Mouse (Mus musculus): ENCODE measurements around the gene Ubtf.

The Ubtf gene

DNA sequence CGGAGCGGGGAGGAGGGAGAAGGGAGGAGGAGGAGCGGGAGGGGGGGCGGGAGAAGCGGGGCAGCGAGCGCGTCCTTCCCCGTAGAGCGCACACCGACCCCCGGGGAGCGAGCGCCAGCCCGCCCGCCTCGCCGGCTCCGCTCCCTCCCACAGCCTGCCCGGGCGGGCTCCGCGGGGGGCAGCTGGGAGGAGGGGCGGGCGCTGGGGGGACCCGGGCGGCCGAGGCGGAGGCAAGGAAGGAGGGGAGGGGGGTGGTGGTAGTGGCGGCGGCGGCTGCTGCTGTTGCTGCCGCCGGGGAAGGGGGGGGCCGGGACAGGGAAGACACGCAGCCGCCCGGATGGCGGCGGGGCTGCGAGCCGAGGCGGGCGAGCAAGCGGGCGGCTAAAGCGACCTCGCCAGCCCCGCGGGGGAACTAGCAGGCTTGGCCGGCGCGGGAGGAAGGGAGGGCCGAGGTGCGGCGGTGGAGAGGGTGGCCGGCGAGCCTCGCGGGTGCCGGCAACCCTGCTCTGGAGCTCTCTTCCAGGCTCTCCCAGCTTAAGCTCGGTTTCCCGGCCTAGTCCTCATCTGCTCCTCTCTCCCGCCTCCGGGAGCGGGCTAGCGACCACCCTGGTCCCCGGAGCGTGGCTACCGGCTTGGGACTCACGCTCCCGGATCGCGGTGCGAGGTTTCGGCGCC, 1.5 kb downstream of the Ubtf start:
- DNase-seq (ENCODE audit: low read depth, low spot score), result peak; percentile 47

DNA sequence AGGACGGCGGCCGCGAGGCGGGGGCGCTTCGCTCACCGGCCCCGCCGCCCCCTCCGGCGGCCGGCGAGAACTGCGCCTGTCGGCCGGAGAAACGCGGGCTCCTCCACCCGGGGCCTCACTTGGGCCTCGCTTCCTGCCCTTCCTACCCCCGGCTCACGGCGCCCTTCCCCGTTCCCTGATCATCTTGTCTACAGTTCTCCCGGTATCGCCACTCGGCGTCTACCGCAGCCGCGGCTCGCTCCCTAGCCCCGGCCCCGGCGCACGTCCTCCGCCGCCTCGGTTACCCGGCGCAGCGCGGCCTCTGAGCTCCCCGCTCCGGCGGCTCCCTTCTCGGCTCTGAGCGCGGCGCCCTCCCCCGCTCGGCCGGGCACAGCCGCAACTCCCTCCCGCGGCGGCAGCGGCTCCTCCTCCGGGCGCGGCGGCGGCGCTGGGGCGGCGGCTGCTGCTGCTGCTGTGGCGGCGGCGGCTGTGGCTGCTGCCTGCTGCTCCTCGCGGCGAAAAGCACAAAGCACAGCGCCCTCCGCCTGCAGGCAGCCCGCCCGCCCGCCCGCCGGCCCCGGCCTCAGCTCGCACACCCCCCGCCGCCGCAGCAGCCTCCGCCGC, 2.1 kb downstream of the Ubtf start:
- no peak for DNase-seq (ENCODE audit: low read depth, low spot score)

DNA sequence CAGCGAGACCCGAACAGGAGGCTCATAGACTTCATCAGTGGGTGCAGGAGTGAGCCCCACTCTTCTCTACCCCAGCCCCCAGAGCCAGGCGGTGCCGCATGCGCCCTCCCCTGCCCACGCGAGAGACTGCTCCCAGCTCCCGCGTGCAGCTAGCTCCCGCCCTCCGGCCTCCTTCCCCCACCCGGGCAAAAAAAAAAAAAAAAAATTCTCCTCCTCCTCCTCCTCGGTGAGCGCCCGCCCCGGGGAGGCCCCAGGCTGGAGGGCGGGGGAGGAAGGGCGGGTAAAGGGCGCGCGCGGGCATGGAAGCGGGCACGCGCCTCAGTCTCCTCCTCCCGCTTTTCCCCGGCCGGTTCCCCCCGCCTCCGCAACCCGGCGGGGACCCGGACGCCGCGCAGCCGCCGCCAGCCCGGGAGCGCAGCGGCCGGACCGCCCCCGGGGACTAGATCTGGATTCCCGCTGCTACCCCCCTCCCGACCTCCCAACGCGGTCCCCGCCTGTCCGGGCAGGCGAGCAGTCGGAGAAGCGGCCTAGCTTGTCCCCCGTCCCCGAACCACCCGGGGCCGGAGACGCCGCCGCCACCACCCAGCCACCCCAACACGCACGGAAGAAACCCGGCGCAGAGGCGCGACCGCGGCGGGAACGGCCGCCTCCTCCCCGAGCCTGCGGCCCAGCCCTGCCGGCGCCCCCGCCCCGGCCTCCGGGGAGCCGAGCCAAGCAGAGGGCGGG, 2.8 kb downstream of the Ubtf start:
- DNase-seq (ENCODE audit: low read depth, low spot score), result peak; percentile 65

DNA sequence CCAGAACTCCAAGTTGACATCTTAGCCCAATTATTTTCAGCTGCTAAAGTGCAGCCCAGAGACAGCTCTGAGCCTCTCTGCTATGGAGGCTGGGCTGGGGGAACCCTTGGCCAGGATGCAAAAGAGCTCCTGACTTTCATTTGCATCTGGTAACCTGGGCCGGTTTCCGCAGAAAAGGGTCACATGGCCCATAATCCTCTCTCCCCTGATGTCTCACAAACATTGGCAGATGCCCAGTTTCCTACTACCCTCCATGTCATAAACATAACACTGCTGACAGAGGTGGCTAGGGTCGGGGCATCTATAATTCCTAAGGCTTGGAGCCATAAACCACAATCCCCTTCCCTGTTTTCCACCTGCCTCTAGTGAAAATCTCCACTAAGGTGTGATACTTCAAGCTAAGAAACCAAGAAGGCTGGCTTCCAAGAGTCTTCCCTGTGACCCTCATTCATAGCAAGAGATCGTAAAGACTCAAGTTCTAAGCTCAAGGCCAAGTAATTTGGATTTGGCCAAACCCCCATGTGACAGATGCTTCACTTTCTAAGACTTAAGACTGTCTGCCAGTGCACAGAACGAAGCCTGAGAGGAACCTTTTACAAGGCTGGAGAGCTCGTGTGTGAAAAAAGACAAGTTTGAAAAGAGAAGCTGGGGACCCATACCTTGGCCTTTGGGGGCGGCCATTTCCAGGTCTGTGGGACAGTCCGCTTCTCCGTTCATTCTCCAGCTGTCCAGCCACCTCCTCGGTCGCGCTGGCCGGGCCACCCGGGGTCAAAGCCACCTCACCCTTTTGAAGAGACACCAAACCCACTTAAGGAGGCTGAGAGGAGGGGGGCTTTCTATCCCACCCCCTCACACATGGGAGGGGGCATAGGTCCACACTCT, 3.6 kb downstream of the Ubtf start:
- no peak for DNase-seq (ENCODE audit: low read depth, low spot score)

DNA sequence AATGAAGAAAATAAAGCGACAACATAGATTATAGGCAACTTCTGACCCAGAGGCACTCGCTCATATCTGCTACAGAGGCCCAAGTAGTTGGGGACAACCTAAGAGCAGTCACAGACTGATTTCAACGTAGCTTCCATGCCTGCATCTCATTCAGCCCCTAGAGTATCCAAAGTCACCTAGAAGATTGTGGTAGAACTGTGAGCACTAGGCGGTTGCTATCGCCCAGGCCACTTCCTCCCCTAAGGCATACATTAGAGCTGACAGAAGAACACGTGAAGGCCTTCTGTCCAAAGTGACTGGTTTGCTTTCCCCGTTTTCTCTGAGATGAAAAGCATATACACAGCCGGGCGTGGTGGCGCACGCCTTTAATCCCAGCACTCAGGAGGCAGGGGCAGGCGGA, 5.2 kb downstream of the Ubtf start:
- DNase-seq (ENCODE audit: low read depth, low spot score), result no peak

DNA sequence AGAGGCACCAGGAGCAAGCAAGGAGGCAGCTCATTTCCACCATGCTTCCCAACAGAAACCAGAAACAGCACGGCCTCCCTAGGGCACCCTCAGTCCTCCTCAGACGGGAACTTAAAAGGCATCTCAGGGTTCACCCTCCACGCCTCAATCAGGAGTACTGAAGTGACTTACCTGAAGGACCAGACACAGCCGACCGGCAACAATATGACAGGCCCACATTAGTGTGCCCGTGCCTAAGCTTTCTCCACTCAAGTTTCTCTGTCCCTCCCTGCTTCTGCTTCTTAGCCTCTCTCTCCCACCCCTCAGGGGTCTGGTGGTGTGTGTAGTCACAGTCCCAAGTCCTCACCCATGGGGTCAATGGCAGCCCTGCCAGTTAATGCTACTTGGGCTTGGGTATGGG, 7.0 kb downstream of the Ubtf start:
- DNase-seq (ENCODE audit: low read depth, low spot score), result no peak

DNA sequence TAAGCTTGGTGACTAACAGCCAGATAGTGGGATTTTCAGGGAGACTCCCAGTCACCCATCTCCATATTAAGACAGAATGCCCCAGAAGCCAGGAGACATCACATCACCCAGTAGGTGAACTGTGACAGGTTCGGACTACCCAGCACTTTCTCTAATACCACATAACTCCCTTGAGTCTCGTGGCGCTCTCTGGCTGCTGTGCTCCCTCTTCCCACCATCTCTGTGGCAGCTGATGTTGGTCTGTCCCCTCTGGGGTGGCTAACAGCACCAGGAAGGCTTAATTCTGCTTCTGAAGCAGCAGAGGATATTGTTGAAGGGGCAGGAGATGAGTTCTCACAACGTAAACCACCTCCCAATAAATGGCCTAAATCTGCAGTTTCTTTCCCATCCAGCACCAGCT, 7.6 kb downstream of the Ubtf start:
- no peak for DNase-seq (ENCODE audit: low read depth, low spot score)

DNA sequence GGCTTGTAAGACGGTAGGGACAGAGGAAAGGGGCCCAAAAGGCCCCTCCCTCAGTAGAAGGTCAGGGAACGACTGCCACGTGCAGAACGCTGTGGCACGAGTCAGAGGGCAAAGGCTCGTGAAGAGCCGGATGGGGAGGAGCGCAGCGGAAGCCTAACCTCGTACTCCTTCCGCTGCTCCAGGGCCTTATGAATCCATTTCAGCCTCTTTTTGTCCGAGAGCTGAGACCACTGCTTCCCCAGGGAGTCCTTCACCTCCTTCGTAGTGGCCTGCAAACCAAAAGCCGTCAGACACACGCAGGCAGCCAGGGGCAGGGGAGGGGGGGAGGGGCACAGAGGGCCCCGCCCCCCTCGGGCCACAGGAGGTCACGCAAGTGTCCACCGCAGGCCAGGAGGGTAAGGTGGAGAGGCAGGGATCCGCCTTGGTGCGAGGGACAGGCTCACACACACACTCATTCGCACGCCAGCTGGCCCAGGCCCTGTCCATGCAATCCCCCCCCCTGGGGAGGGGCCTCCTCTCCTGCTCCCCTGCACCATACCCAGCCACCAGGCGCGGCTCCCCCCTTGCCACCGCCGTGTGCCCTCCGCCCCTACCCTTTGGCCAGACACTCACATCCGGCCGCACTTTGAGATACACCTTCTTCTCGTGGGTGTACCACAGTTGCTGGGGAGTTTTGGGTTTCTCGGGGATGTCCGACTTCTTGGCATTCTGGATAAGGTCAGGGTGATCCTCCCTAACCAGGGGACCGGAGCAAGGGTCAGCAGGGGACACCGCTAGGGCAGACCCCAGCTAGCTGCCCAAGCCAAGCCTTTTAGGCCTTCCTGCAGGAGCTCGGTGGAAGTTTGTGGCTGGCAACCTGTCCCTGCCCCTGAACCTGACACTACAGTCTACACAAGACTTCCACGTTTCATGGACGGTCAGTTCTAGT, 8.5 kb downstream of the Ubtf start:
- DNase-seq (ENCODE audit: low read depth, low spot score), result no peak

DNA sequence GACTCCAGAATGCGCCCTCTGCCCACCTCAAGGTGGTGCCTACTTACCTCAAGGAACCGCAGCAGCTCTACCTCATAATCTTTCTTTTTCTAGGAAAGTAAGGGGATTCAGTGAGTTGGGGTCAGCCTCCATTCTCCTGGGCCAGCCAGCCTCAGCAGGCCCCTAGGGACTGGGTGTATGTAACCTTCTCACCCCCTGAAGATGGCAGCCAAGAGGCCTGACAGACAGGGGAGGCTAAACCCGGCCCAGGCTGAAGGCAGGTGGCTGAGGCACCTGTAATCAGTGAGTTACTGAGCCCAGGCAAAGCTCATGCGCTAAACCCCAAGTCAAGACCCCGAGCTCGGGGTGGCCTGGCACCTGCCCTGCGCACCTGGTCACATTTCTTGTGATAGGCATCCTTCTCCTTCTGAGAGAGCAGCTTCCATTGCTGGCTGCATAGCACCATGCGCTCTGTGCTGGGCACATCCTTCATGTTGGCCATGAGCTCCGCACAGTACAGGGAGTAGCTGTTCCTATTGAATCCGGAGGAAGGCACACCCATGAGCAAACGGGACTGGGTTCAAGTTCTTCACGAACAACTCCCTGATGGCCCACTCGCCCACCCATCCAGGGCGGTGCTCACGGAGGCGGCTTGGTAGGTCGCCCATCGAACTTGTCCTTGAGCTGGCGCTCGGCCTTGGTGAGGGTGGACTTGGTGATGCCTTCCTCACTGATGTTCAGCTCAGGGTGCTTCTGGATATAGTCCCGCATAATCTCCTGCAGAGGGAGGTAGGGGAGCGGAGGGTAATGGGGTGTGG, 9.5 kb downstream of the Ubtf start:
- DNase-seq (ENCODE audit: low read depth, low spot score), result no peak

DNA sequence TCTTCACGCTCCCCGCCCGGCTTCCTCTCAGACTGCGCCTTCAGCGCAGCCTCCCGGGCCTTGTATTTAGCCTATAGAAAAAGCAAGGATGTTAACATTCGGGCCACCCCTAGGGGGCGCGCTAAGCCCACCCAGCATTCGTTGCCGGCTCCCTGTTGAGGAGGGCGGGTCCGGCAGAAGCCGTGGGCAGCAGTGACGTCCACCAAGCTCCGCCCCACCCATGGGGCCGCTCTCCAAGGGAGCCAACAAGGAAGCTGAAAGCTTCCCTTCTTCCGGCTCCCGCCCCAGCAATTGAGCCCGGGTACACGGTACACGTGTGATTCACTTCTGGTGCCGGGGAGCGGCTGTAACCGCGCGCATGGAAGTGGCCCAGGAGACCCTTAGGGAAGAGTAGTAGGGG, 10.6 kb downstream of the Ubtf start:
- peak; percentile 87 for DNase-seq (ENCODE audit: low read depth, low spot score)

DNA sequence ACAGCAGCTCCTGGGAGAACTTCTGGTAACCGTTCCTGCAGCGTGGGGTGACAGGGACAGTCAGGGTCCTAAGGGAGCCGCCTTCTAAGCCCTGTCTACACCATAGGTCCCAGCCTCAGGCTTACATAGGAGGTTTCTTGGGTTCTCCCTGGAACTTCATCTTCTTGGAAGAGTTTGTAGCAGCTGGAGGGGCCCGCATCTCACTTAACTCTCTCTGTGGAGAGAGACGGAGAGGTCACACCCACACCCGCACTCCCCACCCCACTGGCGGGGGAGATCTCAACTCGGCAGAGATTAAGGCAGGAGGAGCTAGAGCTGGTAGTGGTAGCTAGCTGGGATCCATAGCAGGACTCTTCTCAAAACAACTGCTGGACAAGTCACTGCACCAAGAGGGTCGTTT, 11.4 kb downstream of the Ubtf start:
- DNase-seq (ENCODE audit: low read depth, low spot score), result no peak

DNA sequence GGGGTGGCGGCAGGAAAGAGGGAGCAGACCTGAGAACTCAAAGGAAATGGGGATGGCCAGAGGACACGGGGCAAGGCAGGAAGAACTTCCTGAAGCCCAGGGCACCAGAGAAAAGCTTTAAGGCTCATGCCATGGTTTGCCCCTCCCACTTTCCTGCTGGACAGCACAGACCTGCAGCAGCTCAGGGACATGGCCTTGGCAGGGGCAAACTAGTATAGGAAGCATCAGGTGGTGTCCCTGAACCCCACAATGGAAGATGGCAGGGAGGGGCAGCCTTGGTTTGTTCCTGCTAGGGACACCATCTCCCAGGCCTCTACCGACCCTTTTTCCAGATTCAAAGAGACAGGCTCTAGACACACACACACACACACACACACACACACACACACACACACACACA, 14.2 kb downstream of the Ubtf start:
- DNase-seq (ENCODE audit: low read depth, low spot score), result no peak

DNA sequence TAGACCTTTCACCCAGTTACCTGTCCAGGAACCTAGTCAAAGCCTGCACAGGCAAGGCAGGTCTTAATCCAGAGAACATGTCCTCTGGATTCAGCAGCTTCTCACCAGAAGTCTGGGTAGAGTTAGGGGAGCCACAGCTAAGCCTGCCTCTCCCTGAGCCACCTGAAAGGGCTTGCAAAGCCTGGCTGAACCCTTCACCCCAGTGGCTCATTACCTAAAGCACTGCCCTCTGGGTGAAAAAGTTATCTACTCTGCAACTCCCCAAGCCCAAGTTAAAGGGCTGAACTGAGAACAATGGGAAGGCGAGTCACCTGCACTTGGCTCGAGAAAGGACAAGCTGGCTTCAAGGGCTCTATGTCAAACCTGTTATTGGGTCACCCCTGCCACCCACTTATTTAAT, 15.4 kb downstream of the Ubtf start:
- no peak for DNase-seq (ENCODE audit: low read depth, low spot score)

DNA sequence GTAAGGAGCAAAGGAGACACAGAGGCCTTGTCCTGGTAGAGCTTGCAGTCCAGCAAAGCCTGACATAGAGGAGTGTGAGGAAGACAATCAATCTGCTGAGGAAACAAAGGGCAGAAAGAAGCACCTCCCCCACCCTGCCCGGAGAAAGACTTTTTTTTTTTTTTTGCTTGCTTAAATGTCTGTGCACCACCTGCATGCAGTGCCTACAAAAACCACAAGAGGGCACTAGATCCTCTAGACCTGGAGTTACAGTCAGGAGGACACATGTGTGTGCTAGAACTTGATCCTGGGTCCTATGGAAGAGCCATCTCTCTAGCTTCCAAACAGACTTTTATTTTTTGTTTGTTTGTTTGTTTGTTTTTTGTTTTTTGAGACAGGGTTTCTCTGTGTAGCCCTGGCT, 19.7 kb downstream of the Ubtf start:
- DNase-seq (ENCODE audit: low read depth, low spot score), result no peak

DNA sequence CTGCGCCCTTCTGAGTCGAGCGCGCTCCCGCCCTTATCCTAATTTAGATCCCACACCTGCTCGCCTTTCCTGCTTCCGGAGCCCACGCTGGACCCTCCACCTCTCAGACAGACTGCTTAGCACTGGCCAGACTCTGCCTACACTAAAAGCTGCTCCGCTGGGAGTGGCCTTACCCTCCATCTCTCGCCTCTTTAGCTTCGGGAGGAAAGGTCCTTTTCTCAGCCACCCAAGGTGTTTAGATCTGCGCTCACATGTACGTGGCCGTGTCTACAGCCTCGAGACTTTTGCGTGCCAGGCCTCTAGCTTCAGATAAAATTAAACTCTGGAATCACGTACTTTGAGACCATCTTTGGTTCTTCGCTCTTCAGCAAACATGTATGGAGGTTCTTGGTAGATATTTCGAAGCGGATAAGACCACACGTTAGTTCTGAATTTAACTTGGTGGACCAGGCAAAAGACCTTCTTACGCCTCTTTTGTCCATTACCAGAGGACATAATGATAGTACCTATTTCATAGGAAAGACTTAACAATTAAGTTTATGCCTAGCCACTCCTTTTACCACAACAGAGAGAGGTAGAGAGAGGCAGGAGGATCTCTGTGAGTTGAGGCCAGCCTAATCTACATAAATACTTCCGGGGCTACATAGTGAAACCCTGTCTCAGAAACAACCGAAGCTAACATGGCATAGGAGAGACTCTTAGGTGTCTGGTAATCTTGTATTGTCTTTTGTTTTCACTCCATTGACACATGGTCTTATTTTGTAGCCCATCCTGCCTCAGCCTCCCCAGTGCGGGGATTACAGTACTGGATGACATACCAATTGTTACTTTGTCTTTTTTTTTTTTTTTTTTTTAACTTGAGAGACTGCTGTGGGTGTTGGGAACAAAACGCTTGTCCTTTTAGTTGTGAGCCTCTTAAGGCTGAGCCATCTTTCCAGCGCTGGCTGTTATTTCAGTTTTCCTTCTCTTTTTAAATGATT, 21.7 kb downstream of the Ubtf start:
- DNase-seq (ENCODE audit: low read depth, low spot score), result no peak

DNA sequence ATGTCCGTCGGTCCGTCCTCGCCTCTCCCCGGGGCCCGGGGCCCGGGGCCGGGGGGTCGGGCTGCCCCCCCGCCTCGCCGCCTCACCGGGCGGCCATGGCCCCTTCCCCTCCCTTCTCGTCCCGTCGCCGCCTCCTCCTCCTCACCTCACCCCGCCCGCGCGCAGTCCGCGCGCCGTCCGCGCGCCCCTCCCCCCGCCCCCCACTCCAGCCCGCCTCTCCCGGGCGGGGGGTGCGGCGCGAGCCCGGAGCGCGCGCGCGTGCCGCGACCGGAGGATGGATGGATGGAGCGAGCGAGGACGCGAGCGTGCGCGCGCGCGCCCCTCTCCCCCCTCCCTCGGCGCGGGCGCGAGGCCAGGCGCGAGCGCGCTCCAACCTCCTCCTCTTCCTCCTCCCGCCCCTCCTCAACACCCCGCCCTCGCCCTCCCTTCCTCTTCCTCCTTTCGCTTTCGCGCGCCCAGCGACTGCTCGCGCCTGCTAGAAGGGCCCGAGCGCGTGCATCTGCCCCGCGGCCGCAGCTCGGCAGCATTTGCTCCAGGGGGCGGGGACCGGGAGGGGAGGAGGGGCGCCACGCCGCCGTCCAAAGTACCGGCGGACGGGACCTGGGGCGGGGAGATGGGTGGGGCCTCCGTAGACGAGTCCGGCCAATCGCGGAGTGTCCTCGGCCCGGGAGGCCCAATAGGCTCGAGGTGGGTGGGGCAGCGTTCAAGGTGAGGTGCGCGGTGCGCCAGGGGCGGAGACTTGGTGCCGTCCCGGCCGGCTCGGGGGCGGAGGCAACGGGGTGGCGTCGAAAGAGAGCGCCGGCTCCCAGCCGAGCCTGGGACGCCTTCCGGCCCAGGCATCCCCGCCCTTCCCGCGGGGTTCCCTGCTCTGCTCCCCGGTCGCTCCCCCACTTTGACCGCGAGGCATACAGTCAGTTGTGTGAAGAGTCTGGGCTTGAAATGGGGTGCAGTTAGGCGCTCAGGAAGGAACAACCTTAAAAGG, 22.8 kb downstream of the Ubtf start, which contains the start of gene Atxn7l3:
Gene Atxn7l3 (minus strand): TSS at position 141 of the 982 bp plus-strand sequence.
- DNase-seq (ENCODE audit: low read depth, low spot score), result peak; percentile 89

DNA sequence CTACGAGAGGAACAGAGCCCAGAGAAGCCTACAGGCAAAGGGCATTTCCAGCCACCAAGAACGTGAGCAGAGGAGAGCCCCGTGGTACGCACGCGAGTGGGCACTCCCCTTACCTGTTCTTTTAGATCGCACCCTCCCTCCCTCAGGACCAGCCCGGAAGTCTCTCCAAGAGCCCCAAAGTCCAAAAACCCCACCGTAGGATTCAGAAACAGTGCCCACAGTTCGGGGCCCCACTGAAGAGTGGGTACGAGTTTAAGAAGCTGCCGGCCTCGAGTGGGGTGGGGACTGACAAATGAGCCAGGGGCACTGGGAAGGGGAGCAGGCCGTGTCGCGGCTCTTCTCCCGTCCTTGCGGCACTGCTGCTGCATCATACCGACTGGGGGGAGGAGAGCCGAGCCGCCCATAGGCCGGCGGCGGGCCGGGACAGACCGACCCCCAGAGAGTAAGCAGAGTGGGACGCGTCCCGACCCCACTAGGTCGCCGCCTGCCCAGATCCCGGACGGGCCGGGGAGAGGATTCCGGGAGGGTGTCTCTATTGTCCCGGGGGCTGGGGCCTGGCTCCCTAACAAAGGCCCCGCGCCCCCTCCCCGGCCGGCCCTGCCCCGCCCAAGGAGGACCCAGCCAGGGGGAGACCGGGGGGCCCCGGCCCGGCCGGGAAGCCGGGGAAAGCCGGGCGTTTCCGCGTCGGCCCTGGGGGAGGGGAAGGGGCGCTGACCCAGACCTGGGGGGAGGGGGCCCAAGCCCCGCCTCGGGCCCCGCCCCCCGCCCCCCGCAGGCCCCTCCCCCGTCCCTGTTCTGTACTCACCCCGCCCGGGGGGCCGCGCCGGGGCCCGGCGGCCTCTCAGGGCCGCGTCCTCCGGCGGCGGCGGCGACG, 23.7 kb downstream of the Ubtf start:
- no peak for DNase-seq (ENCODE audit: low read depth, low spot score)
